Mouse (Mus musculus): ENCODE data around the gene Nfasc. TPM values are rescaled to one million over a fixed set of nuclear protein-coding genes. Genes with fewer than 3 reads are reported as not detected.

Nfasc gene
- polyA plus RNA-seq, 1 experiment = 0.67 TPM

DNA sequence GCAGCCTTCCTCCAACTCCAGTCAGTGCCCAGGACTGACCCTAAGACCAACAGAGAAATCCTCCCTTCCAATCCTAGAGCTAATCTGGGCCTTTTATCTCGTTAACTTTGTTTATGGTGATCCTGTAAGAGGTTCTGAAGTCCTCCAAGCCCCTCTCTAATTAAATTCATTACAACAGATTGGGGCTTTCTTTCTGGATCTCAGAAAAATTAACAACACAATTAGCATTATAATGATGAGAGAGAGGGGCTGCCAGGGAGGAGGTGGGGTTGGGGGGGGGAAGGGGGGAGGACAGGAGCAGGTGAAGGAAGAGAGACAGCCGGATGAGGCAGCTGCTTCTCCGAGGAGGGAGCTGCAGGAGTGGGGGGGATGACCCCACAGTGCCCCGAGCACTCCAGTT, 5.4 kb downstream of the Nfasc start:
- H3K4me3 ChIP-seq (ENCODE audit: insufficient read depth, low read length) = no peak overlapping the region

DNA sequence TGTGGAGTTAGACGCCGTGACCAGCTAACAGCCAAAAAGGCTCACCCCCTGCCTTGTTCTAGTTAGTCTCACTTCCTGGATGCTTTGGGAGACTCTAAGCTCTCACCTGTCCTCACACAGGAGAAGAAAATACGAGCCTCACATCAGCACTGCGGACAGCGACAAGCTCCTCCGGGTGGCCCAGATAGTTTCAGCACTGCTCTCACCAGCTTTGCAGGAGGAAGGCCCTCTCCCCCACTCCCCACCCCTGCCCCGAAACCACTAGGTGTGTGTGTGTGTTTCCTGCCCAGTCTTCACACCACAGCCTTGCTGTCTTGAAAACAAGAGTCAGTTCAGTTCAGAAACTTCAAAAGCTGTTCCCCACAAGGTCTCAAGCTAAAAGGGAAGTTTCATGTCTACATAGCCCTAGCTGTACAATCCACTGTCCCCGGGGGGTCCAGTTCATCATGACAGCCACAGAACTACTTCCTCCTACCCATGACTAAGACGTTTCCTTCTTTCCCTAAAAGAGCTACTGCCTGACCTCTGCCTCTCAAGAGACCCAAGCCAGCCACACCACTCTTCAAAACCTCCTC, 7.6 kb downstream of the Nfasc start:
- no peaks in the 10 kb centered on the region for H3K4me1 ChIP-seq (ENCODE audit: control insufficient read depth, insufficient read depth, low read length)

More for the DNA sequence above, 5.4 kb downstream of the Nfasc start:
- TF ChIP-seq CTCF (IDR thresholded peaks at IDR 0.05; ENCODE audit: borderline replicate concordance, insufficient read depth, low read length) (no peak), POLR2A (IDR thresholded peaks at IDR 0.05; ENCODE audit: low read depth, low read length) (no peak)
- H3K4me1 ChIP-seq (ENCODE audit: control insufficient read depth, insufficient read depth, low read length) = no peaks in the 10 kb centered on the region
- no peak overlapping the region for H3K27ac ChIP-seq (ENCODE audit: insufficient read depth, low read length)

DNA sequence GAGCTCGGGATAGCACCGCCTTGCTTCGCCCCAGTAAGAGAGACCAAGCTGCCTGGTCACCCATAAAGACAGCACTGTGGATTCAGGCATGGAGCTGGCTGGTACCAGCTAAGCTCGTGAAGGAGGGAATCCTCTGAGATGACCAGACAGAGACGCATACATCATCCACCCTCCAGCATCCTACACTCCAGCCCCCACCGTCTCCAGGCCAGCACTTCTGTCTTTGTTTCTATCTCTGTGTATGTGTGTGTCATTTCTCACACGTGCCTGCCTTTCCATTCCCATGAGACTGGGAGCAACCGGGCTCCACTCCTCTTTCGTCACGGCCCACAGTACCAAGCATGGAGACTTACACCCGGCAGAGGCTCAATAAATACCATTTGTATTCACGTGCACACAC, 9.3 kb downstream of the Nfasc start:
- no peak for TF ChIP-seq CTCF (IDR thresholded peaks at IDR 0.05; ENCODE audit: borderline replicate concordance, insufficient read depth, low read length)
- TF ChIP-seq POLR2A (IDR thresholded peaks at IDR 0.05; ENCODE audit: low read depth, low read length) = no peak
- no peak overlapping the region for H3K27ac ChIP-seq (ENCODE audit: insufficient read depth, low read length)
- H3K4me3 ChIP-seq (ENCODE audit: insufficient read depth, low read length) = no peak overlapping the region
- H3K4me1 ChIP-seq (ENCODE audit: control insufficient read depth, insufficient read depth, low read length) = no peaks in the 10 kb centered on the region

More for the DNA sequence above, 7.6 kb downstream of the Nfasc start:
- no peak for TF ChIP-seq POLR2A (IDR thresholded peaks at IDR 0.05; ENCODE audit: low read depth, low read length)
- no peak for TF ChIP-seq CTCF (IDR thresholded peaks at IDR 0.05; ENCODE audit: borderline replicate concordance, insufficient read depth, low read length)
- H3K4me3 ChIP-seq (ENCODE audit: insufficient read depth, low read length) = no peak overlapping the region
- no peak overlapping the region for H3K27ac ChIP-seq (ENCODE audit: insufficient read depth, low read length)

DNA sequence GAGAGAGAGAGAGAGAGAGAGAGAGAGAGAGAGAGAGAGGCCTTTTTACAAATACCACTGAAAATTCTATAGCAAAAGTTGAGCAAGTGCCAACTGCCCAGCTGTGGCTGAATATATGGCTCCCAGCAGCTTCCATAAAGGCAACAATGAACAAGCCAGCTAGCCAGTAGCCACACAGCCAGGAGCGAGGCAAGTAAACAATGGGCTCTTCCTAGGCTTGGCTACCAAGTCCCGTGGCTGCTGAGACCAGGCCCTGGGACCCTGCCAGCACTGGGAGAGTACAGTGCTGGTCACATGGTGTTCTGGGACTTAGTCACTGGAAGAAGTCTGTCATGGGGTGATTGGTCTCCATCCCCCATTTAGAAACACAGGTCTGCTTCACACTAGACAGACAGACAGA, 14.0 kb downstream of the Nfasc start:
- no peak for TF ChIP-seq POLR2A (IDR thresholded peaks at IDR 0.05; ENCODE audit: low read depth, low read length)
- TF ChIP-seq CTCF (IDR thresholded peaks at IDR 0.05; ENCODE audit: borderline replicate concordance, insufficient read depth, low read length) = no peak
- H3K27ac ChIP-seq (ENCODE audit: insufficient read depth, low read length) = no peak overlapping the region
- no peaks in the 10 kb centered on the region for H3K4me1 ChIP-seq (ENCODE audit: control insufficient read depth, insufficient read depth, low read length)
- no peak overlapping the region for H3K4me3 ChIP-seq (ENCODE audit: insufficient read depth, low read length)

DNA sequence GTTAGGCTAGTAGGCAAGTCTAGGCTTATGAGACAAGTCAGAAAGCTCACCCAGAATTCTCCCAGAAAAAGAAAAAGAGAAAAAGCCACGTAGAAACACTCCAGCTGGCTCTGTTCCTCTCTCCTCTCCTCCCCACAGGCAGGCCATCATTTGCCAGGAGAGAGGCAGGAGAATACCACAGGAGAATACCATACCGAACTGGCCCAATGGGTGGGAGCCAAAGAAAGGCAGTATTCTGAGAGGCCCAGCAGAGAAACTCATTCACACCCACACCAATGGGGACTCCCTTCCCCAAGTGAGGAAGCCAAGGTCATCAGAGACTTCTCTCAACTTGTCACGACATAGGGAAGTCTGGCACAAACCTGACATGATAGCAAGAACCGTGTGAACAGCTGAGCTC, 19.2 kb downstream of the Nfasc start:
- TF ChIP-seq CTCF (IDR thresholded peaks at IDR 0.05; ENCODE audit: borderline replicate concordance, insufficient read depth, low read length) (no peak), POLR2A (IDR thresholded peaks at IDR 0.05; ENCODE audit: low read depth, low read length) (no peak)
- H3K27ac ChIP-seq (ENCODE audit: insufficient read depth, low read length) = no peak overlapping the region

DNA sequence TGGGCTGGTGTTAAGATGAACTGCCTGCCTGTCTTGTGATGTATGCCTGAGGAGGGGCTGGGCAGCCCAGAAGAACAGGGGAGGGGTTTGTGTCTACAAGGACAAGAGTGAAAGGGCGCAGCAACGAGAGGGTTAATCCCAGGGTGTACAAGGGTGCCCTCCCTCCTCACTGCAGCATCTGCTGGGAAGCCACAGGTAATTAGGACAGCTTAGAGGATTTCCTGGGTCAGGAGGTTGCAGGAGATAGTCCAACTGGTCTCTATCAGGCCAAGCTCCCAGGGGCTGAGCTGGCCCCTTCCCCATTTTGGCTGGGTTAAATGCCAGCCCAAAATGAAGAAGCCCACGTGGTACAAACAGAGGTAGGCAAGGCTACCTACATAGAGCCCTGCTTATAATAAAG, 20.3 kb downstream of the Nfasc start:
- Histone ChIP-seq H3K4me1 (ENCODE audit: control insufficient read depth, insufficient read depth, low read length) (no peaks in the 10 kb centered on the region), H3K27ac (ENCODE audit: insufficient read depth, low read length) (no peak overlapping the region), H3K4me3 (ENCODE audit: insufficient read depth, low read length) (no peak overlapping the region)
- TF ChIP-seq POLR2A (IDR thresholded peaks at IDR 0.05; ENCODE audit: low read depth, low read length) (no peak), CTCF (IDR thresholded peaks at IDR 0.05; ENCODE audit: borderline replicate concordance, insufficient read depth, low read length) (no peak)

More for the DNA sequence above, 19.2 kb downstream of the Nfasc start:
- no peak overlapping the region for H3K4me3 ChIP-seq (ENCODE audit: insufficient read depth, low read length)
- no peaks in the 10 kb centered on the region for H3K4me1 ChIP-seq (ENCODE audit: control insufficient read depth, insufficient read depth, low read length)

DNA sequence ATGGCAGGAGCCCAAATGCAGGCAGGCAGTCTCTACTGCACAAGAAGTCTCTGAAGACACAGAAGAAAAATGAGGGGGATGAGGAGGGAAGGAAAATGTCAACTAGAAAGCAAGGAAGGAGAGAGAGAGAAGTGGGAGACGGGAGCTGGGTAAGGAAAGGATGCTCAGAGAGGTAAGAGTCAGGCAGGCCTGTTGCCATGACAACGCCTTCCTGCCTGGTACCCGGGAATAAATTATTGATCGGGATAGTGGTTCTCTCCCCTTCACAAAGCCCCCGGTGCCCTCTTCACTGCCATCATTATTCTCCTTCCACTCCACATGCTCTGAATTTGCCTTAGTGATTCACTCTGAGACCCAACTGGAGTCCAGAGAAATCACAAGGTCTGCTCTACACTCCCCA, 23.4 kb downstream of the Nfasc start:
- no peak overlapping the region for H3K27ac ChIP-seq (ENCODE audit: insufficient read depth, low read length)
- TF ChIP-seq CTCF (IDR thresholded peaks at IDR 0.05; ENCODE audit: borderline replicate concordance, insufficient read depth, low read length) = no peak
- TF ChIP-seq POLR2A (IDR thresholded peaks at IDR 0.05; ENCODE audit: low read depth, low read length) = no peak
- H3K4me1 ChIP-seq (ENCODE audit: control insufficient read depth, insufficient read depth, low read length) = no peaks in the 10 kb centered on the region
- H3K4me3 ChIP-seq (ENCODE audit: insufficient read depth, low read length) = no peak overlapping the region

DNA sequence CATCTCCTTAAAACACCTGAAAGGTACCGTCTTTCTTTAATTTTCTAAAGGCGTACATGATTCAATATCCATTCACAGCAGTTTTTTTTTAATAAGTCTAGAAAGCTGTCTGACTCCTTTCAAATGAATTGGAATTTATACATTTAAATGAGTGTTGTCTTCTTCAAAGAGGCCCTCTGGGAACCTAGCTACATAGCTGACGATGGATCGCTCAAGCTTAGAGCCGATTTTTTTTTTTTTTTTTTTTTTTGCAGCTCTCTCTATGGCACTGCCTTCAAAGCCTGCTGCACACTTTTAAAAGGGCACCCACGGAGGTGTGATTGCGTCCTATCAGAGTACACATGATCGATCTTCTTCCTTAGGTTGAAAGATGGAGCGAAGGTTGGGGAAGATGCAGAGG, 26.6 kb downstream of the Nfasc start:
- TF ChIP-seq POLR2A (IDR thresholded peaks at IDR 0.05; ENCODE audit: low read depth, low read length) = no peak
- Histone ChIP-seq H3K4me1 (ENCODE audit: control insufficient read depth, insufficient read depth, low read length) (no peaks in the 10 kb centered on the region), H3K27ac (ENCODE audit: insufficient read depth, low read length) (no peak overlapping the region), H3K4me3 (ENCODE audit: insufficient read depth, low read length) (no peak overlapping the region)

DNA sequence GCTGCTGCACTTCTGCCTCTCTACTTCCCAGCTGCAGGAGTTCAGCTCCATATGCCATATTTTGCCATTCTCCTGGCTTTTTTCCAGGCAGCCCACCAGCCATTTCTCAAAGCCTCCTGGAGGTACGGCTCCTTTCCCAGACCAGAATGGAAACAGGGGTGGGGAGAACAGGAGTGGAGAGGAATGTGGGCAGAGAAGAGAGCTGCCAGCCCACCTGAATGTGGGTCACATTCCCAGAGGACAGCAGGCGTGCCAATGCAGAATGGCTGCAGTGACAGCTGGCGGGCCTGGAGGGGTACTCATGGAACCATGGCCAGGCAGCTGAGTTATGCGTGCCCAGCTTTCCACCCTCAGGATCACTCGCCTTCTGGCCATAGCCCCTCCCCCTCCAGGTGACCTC, 32.2 kb downstream of the Nfasc start:
- TF ChIP-seq CTCF (IDR thresholded peaks at IDR 0.05; ENCODE audit: borderline replicate concordance, insufficient read depth, low read length) = no peak
- no peak for TF ChIP-seq POLR2A (IDR thresholded peaks at IDR 0.05; ENCODE audit: low read depth, low read length)
- H3K4me3 ChIP-seq (ENCODE audit: insufficient read depth, low read length) = no peak overlapping the region
- no peaks in the 10 kb centered on the region for H3K4me1 ChIP-seq (ENCODE audit: control insufficient read depth, insufficient read depth, low read length)
- no peak overlapping the region for H3K27ac ChIP-seq (ENCODE audit: insufficient read depth, low read length)

DNA sequence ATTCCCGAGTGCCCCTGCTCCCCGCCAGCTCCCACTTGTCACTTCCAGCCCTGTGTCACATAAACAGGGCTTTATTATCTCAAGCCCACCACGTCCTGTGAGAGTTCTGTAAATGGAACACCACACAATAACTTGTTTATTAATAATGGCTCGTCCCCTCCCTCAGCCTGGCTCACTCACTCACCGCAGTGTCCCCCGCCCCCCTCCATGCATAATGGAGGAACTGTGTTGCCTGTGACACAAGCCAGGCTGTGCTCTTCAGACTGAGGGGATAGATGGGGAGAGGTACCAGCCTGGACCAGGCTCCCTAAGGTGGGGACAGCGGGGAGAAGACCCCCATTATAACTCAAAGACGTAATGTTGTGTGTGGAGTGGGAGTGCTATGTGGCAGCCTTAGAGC, 34.3 kb downstream of the Nfasc start:
- Histone ChIP-seq H3K4me1 (ENCODE audit: control insufficient read depth, insufficient read depth, low read length) (no peaks in the 10 kb centered on the region), H3K27ac (ENCODE audit: insufficient read depth, low read length) (no peak overlapping the region), H3K4me3 (ENCODE audit: insufficient read depth, low read length) (no peak overlapping the region)
- TF ChIP-seq CTCF (IDR thresholded peaks at IDR 0.05; ENCODE audit: borderline replicate concordance, insufficient read depth, low read length) = no peak
- no peak for TF ChIP-seq POLR2A (IDR thresholded peaks at IDR 0.05; ENCODE audit: low read depth, low read length)

DNA sequence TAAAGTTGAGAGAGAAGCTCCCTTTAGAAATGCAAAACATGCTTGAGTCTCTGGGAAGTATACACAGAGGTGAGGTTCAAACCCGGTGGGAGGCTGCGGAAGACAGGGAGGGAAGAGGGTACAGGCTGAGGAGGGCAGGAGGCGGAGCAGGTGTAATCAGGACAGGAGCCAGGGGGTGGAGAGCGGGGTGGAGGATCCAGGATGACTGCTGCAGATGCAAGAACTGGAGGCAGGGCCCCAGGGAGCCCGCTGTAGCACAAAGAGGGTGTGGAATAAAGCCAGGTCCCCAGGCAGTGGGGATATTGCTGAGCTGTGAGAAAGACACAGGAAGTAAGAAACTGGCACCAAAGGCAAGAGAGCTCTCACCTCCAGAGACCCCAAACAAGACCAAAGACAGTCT, 38.1 kb downstream of the Nfasc start:
- Histone ChIP-seq H3K4me1 (ENCODE audit: control insufficient read depth, insufficient read depth, low read length) (no peaks in the 10 kb centered on the region), H3K27ac (ENCODE audit: insufficient read depth, low read length) (no peak overlapping the region), H3K4me3 (ENCODE audit: insufficient read depth, low read length) (no peak overlapping the region)
- TF ChIP-seq POLR2A (IDR thresholded peaks at IDR 0.05; ENCODE audit: low read depth, low read length) (no peak), CTCF (IDR thresholded peaks at IDR 0.05; ENCODE audit: borderline replicate concordance, insufficient read depth, low read length) (no peak)
